Mouse (Mus musculus): ENCODE data around the gene Faim2. TPM values are rescaled to one million over a fixed set of nuclear protein-coding genes. Genes with fewer than 3 reads are reported as not detected.

Gene Faim2
- polyA plus RNA-seq, 1 experiment from 2014 or later: 0.21 TPM

DNA sequence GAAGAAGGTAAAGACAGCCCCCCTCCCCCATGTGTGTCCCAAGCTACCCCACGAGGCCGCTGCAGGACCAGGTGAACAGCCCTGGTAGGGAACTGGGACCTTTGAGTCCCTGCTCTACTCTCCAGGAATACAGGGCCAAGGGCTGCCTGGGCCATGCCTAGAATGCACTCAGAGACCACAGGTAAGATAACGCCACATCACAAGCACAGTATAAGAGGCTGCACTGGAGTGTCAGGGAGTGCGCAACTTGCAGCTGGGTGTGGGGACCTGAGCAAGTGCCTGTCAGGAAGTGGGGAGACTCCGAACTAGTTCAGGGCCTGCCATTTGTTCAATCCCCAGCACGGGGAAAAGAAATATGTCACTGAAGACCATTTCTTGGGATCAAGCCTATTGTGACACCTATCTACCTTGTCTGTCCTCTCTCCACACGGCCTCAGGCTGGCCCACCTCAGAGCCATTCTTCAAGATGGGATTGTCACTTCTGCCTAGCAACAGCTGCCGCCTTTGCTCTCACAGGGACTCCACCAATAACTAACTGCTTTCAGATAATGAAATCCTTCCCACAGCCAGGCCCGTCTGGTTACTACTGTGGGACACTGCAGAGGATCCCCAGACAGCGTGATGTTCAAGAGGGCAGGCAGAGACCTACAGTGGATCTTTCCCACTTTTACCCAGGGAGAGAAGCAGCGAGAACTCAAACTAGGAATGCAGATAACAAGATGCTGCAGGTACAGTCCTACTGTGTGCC lies 74.6 kb downstream of the Faim2 start:
- H3K4me3 ChIP-seq (ENCODE audit: low read depth, low read length): no peak overlapping the region
- H3K27me3 ChIP-seq (ENCODE audit: control insufficient read depth, insufficient read depth, low read length): no peaks in the 10 kb centered on the region
- H3K36me3 ChIP-seq (ENCODE audit: control insufficient read depth, insufficient read depth, low read length): no peaks in the 10 kb centered on the region
- no peak overlapping the region for H3K27ac ChIP-seq (ENCODE audit: low read depth, low read length)
- no peaks in the 10 kb centered on the region for H3K9me3 ChIP-seq (ENCODE audit: control insufficient read depth, low read length)
- H3K4me1 ChIP-seq (replicated peaks; ENCODE audit: control insufficient read depth, insufficient read depth, low read length): peaks cover 2% of the 10 kb centered on the region; the same call in 1 of the 2 replicates
- no peak overlapping the region for H3K9ac ChIP-seq (ENCODE audit: low read length)
- no peak overlapping the region for H3K4me2 ChIP-seq (ENCODE audit: low read depth, low read length, severe bottlenecking)
- no peak for ATAC-seq (replicated peaks; ENCODE audit: low FRiP score)
- no peak for DNase-seq (ENCODE audit: low spot score)
- WGBS: 81% methylated on average over 11 of the region's 11 CpGs

GRCm38 (mm10) chr15:99449751-99450280 lies 78.1 kb downstream of the Faim2 start:
- ATAC-seq (replicated peaks; ENCODE audit: low FRiP score): no peak
- no peak overlapping the region for H3K4me3 ChIP-seq (ENCODE audit: low read depth, low read length)
- 89% methylated on average over 8 of the region's 8 CpGs for WGBS

DNA sequence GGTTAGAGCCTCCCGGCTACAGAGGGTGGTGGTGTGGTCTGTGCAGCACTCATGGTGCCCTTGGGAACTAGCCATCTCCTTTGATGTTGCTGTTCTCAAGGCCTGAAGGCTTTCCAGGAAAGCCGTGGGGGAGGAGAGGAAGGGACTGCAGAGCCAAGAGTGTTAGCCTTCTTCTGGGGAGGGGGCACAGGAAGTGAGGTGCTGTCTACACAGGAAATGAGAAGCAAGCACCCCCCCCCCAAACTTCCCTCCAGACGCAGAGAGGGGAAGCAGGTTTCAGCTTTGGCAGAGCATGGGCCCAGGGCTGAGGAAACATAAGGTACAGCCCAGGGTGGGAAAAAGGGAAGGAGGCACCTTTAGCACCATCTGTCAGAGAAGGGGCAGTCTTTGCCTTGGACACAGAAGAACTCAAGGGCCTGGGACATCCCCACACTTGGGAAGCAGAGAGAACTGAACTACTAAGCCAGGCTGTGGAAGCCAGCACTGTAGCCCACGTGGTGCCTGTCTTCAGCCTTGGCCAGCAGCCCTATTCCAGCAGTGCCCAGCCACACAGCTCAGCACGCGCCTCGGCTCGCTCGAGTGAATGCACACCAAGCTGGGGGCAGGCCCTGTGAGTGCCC lies 78.7 kb downstream of the Faim2 start:
- H3K27ac ChIP-seq (ENCODE audit: low read depth, low read length): 0 out of 2 replicates have a peak overlapping the region, but pooled peaks have one; percentile 12
- H3K9me3 ChIP-seq (ENCODE audit: control insufficient read depth, low read length): no peaks in the 10 kb centered on the region
- H3K27me3 ChIP-seq (ENCODE audit: control insufficient read depth, insufficient read depth, low read length): no peaks in the 10 kb centered on the region
- ATAC-seq (replicated peaks; ENCODE audit: low FRiP score) (no peak), DNase-seq (ENCODE audit: low spot score) (no peak)
- H3K4me3 ChIP-seq (ENCODE audit: low read depth, low read length): no peak overlapping the region
- no peak overlapping the region for H3K4me2 ChIP-seq (ENCODE audit: low read depth, low read length, severe bottlenecking)
- H3K36me3 ChIP-seq (ENCODE audit: control insufficient read depth, insufficient read depth, low read length): no peaks in the 10 kb centered on the region
- no peaks in the 10 kb centered on the region; the same call in 1 of the 2 replicates for H3K4me1 ChIP-seq (replicated peaks; ENCODE audit: control insufficient read depth, insufficient read depth, low read length)
- 88% methylated on average over 9 of the region's 9 CpGs for WGBS
- H3K9ac ChIP-seq (ENCODE audit: low read length): no peak overlapping the region

More at GRCm38 (mm10) chr15:99449751-99450280, 78.1 kb downstream of the Faim2 start:
- no peaks in the 10 kb centered on the region for H3K27me3 ChIP-seq (ENCODE audit: control insufficient read depth, insufficient read depth, low read length)
- no peak for DNase-seq (ENCODE audit: low spot score)
- no peaks in the 10 kb centered on the region for H3K9me3 ChIP-seq (ENCODE audit: control insufficient read depth, low read length)
- no peaks in the 10 kb centered on the region; the same call in 1 of the 2 replicates for H3K4me1 ChIP-seq (replicated peaks; ENCODE audit: control insufficient read depth, insufficient read depth, low read length)
- 0 out of 2 replicates have a peak overlapping the region, but pooled peaks have one; percentile 12 for H3K27ac ChIP-seq (ENCODE audit: low read depth, low read length)
- H3K4me2 ChIP-seq (ENCODE audit: low read depth, low read length, severe bottlenecking): no peak overlapping the region
- H3K9ac ChIP-seq (ENCODE audit: low read length): no peak overlapping the region
- no peaks in the 10 kb centered on the region for H3K36me3 ChIP-seq (ENCODE audit: control insufficient read depth, insufficient read depth, low read length)

Other genes starting within 250 kb of the Faim2 start
- gene Prpf40b, start 233.1 kb downstream of the Faim2 start, polyA plus RNA-seq (2014; fragmentation: Nextera tagmentation; extraction: Ambion mirVana): 62.4 and 69.0 TPM in 2 replicates
- gene Fam186b, start 232.3 kb downstream of the Faim2 start, polyA plus RNA-seq (2014; fragmentation: Nextera tagmentation; extraction: Ambion mirVana): 0.15 and 0.36 TPM in 2 replicates
- gene Fmnl3, start 157.7 kb downstream of the Faim2 start, polyA plus RNA-seq (2014; fragmentation: Nextera tagmentation; extraction: Ambion mirVana): 14.3 and 17.0 TPM in 2 replicates
- gene Tmbim6, start 135.3 kb downstream of the Faim2 start, polyA plus RNA-seq (2014; fragmentation: Nextera tagmentation; extraction: Ambion mirVana): 229 and 267 TPM in 2 replicates
- 12.0 and 12.2 TPM in 2 replicates for gene Nckap5l, start 70.4 kb downstream of the Faim2 start, polyA plus RNA-seq (2014; fragmentation: Nextera tagmentation; extraction: Ambion mirVana)
- gene Bcdin3d, start 53.4 kb downstream of the Faim2 start, polyA plus RNA-seq (2014; fragmentation: Nextera tagmentation; extraction: Ambion mirVana): 20.0 and 21.5 TPM in 2 replicates
- gene Aqp2, start 50.9 kb upstream of the Faim2 start, polyA plus RNA-seq (2014; fragmentation: Nextera tagmentation; extraction: Ambion mirVana): not detected in 2 replicates
- gene Aqp5, start 62.6 kb upstream of the Faim2 start, polyA plus RNA-seq (2014; fragmentation: Nextera tagmentation; extraction: Ambion mirVana): 0.17 TPM in 1 of 2 replicates, not detected in the other
- not detected in 2 replicates for gene Aqp6, start 73.2 kb upstream of the Faim2 start, polyA plus RNA-seq (2014; fragmentation: Nextera tagmentation; extraction: Ambion mirVana)
- 201 and 217 TPM in 2 replicates for gene Racgap1, start 123.5 kb upstream of the Faim2 start, polyA plus RNA-seq (2014; fragmentation: Nextera tagmentation; extraction: Ambion mirVana)
- gene Asic1, start 142.2 kb upstream of the Faim2 start, polyA plus RNA-seq (2014; fragmentation: Nextera tagmentation; extraction: Ambion mirVana): 3.9 and 5.3 TPM in 2 replicates
- gene Smarcd1, start 174.0 kb upstream of the Faim2 start, polyA plus RNA-seq (2014; fragmentation: Nextera tagmentation; extraction: Ambion mirVana): 134 and 142 TPM in 2 replicates
- gene Gm17349, start 177.3 kb upstream of the Faim2 start, polyA plus RNA-seq (2014; fragmentation: Nextera tagmentation; extraction: Ambion mirVana): not detected in 2 replicates
- 0.35 and 0.53 TPM in 2 replicates for gene Gpd1, start 189.3 kb upstream of the Faim2 start, polyA plus RNA-seq (2014; fragmentation: Nextera tagmentation; extraction: Ambion mirVana)
- 140 and 154 TPM in 2 replicates for gene Cox14, start 197.5 kb upstream of the Faim2 start, polyA plus RNA-seq (2014; fragmentation: Nextera tagmentation; extraction: Ambion mirVana)
- 59.2 and 59.7 TPM in 2 replicates for gene Cers5, start 244.7 kb upstream of the Faim2 start, polyA plus RNA-seq (2014; fragmentation: Nextera tagmentation; extraction: Ambion mirVana)

Measured in forebrain, embryonic 11.5 days (tissue).